Mouse (Mus musculus) CH12.LX (cell line): Measurements from ENCODE around the gene Il1rap. TPM values are rescaled to one million over a fixed set of nuclear protein-coding genes. Genes with fewer than 3 reads are reported as not detected.

Experiments
- DNase-seq: peaks from one replicate; pipeline ENCODE4 v3.0.0-alpha.2; 2013; ENCODE audit errors: extremely low read depth
- H3K27ac ChIP-seq: 2 replicates; pipeline ENCODE4 v1.5.1; 2012; ENCODE audit warnings: low read depth, mild to moderate bottlenecking, control low read depth, moderate library complexity; ENCODE audit not compliant: insufficient read depth
- H3K27me3 ChIP-seq: replicated peaks from 2 replicates; pipeline ENCODE3; 2012; ENCODE audit warnings: inconsistent platforms
- H3K36me3 ChIP-seq, 2 experiments: replicated peaks in 1 of 2; 2 replicates each; pipeline versions ENCODE3 to v1.6.1; 2012; ENCODE audit warnings: inconsistent platforms in 1 of 2, low read length in 1 of 2, mild to moderate bottlenecking in 1 of 2, mixed read lengths in 1 of 2, moderate library complexity in 1 of 2; ENCODE audit not compliant: control insufficient read depth in 1 of 2, insufficient read depth in 1 of 2
- H3K4me1 ChIP-seq, 2 experiments: 2 replicates each; pipeline ENCODE4 v1.6.1; 2012; ENCODE audit warnings: inconsistent platforms in 1 of 2, moderate library complexity in 1 of 2; ENCODE audit not compliant: insufficient read depth in 2 of 2, control insufficient read depth in 1 of 2
- H3K4me2 ChIP-seq: 2 replicates; pipeline ENCODE4 v1.6.1; 2012; ENCODE audit warnings: low read depth, mild to moderate bottlenecking, control low read depth; ENCODE audit not compliant: poor library complexity, insufficient read depth, severe bottlenecking
- H3K4me3 ChIP-seq, 3 experiments: fragments of 150-350 bp in 1 of 3; sonication (generic) in 1 of 3; replicated peaks in 1 of 3; 2 replicates each; pipeline versions ENCODE3 to v1.5.1; 2011 to 2012; ENCODE audit warnings: low read depth in 2 of 3, low read length in 2 of 3, mild to moderate bottlenecking in 2 of 3, moderate library complexity in 2 of 3, control low read depth in 1 of 3, improper control_type of control experiment in 1 of 3, inconsistent platforms in 1 of 3, mixed read lengths in 1 of 3; ENCODE audit not compliant: poor library complexity in 1 of 3
- H3K79me2 ChIP-seq: replicated peaks from 2 replicates; pipeline ENCODE4 v1.6.1; 2012; ENCODE audit warnings: mild to moderate bottlenecking, moderate library complexity; ENCODE audit not compliant: control insufficient read depth, poor library complexity, insufficient read depth, severe bottlenecking; ENCODE audit errors: extremely low read depth
- H3K9ac ChIP-seq: 2 replicates; pipeline ENCODE4 v1.6.1; 2012; ENCODE audit warnings: low read depth, mild to moderate bottlenecking, control low read depth, moderate library complexity; ENCODE audit not compliant: insufficient read depth
- H3K9me3 ChIP-seq: replicated peaks from 2 replicates; pipeline ENCODE3; 2012; ENCODE audit warnings: low read length, inconsistent platforms, mixed read lengths
- BHLHE40 ChIP-seq: IDR thresholded peaks from 2 replicates; pipeline ENCODE4 v1.6.1; 2011; ENCODE audit warnings: mild to moderate bottlenecking, low read depth, low read length, improper control_type of control experiment
- CHD1 ChIP-seq: IDR thresholded peaks from 2 replicates; pipeline ENCODE4 v1.6.1; 2012; ENCODE audit warnings: low read depth, low read length, improper control_type of control experiment, inconsistent platforms
- CHD2 ChIP-seq: IDR thresholded peaks from 2 replicates; pipeline ENCODE4 v1.6.1; 2011; ENCODE audit warnings: low read length, improper control_type of control experiment
- CTCF ChIP-seq, 2 experiments: IDR thresholded peaks in 1 of 2; conservative IDR thresholded peaks in 1 of 2; 2 replicates each; pipeline ENCODE4 v1.5.1; 2011 to 2012; ENCODE audit warnings: low read depth in 2 of 2, low read length in 2 of 2, improper control_type of control experiment in 1 of 2, inconsistent platforms in 1 of 2, mild to moderate bottlenecking in 1 of 2, moderate library complexity in 1 of 2
- E2F4 ChIP-seq: IDR thresholded peaks from 2 replicates; pipeline ENCODE4 v1.6.1; 2011; ENCODE audit warnings: low read depth, low read length, improper control_type of control experiment; ENCODE audit not compliant: insufficient replicate concordance
- ELF1 ChIP-seq: IDR thresholded peaks from 2 replicates; pipeline ENCODE4 v1.6.1; 2014; ENCODE audit warnings: low read depth, mild to moderate bottlenecking, inconsistent platforms, low read length, improper control_type of control experiment
- GABPA ChIP-seq: IDR thresholded peaks from 2 replicates; pipeline ENCODE4 v1.6.1; 2012; ENCODE audit warnings: low read depth, low read length, improper control_type of control experiment, inconsistent platforms; ENCODE audit not compliant: insufficient replicate concordance
- HCFC1 ChIP-seq: IDR thresholded peaks from 2 replicates; pipeline ENCODE4 v1.6.1; 2012; ENCODE audit warnings: low read depth, mild to moderate bottlenecking, inconsistent platforms, low read length, improper control_type of control experiment
- IRF4 ChIP-seq: IDR thresholded peaks from 2 replicates; pipeline ENCODE4 v1.6.1; 2014; ENCODE audit warnings: low read depth, mild to moderate bottlenecking, inconsistent platforms, low read length, improper control_type of control experiment
- JUN ChIP-seq: IDR thresholded peaks from 2 replicates; pipeline ENCODE4 v1.6.1; 2011; ENCODE audit warnings: low read depth, mild to moderate bottlenecking, low read length, improper control_type of control experiment, moderate library complexity; ENCODE audit not compliant: insufficient read depth
- KAT2A ChIP-seq: IDR thresholded peaks from 2 replicates; pipeline ENCODE4 v1.6.1; 2012; ENCODE audit warnings: low read length, improper control_type of control experiment, inconsistent platforms; ENCODE audit not compliant: insufficient replicate concordance
- MAFK ChIP-seq: IDR thresholded peaks from 2 replicates; pipeline ENCODE4 v1.6.1; 2011; ENCODE audit warnings: low read length, improper control_type of control experiment; ENCODE audit not compliant: insufficient replicate concordance
- MAZ ChIP-seq: IDR thresholded peaks from 2 replicates; pipeline ENCODE4 v1.6.1; 2012; ENCODE audit warnings: low read depth, mild to moderate bottlenecking, inconsistent platforms, low read length, improper control_type of control experiment, moderate library complexity
- MEF2A ChIP-seq: IDR thresholded peaks from 2 replicates; pipeline ENCODE4 v1.6.1; 2014; ENCODE audit warnings: low read depth, mild to moderate bottlenecking, inconsistent platforms, low read length, improper control_type of control experiment, borderline replicate concordance
- NRF1 ChIP-seq: IDR thresholded peaks from 2 replicates; pipeline ENCODE4 v1.6.1; 2014; ENCODE audit warnings: low read depth, mild to moderate bottlenecking, inconsistent platforms, low read length, improper control_type of control experiment, moderate library complexity
- PAX5 ChIP-seq: IDR thresholded peaks from 2 replicates; pipeline ENCODE4 v1.6.1; 2012; ENCODE audit warnings: low read length, inconsistent platforms, mixed read lengths
- POLR2A ChIP-seq: IDR thresholded peaks from 2 replicates; pipeline ENCODE4 v1.6.1; 2011; ENCODE audit warnings: low read depth, mild to moderate bottlenecking, improper control_type of control experiment, low read length
- POLR2AphosphoS2 ChIP-seq: IDR thresholded peaks from 2 replicates; pipeline ENCODE4 v1.6.1; 2011; ENCODE audit warnings: low read depth, low read length, improper control_type of control experiment
- RCOR1 ChIP-seq: conservative IDR thresholded peaks from 2 replicates; pipeline ENCODE4 v1.6.1; 2012; ENCODE audit warnings: low read depth, mild to moderate bottlenecking, inconsistent platforms, low read length, improper control_type of control experiment
- TCF12 ChIP-seq: IDR thresholded peaks from 2 replicates; pipeline ENCODE4 v1.6.1; 2014; ENCODE audit warnings: low read depth, mild to moderate bottlenecking, inconsistent platforms, low read length, improper control_type of control experiment
- UBTF ChIP-seq: IDR thresholded peaks from 2 replicates; pipeline ENCODE4 v1.6.1; 2012; ENCODE audit warnings: low read depth, mild to moderate bottlenecking, inconsistent platforms, low read length, improper control_type of control experiment, moderate library complexity
- USF2 ChIP-seq: conservative IDR thresholded peaks from 2 replicates; pipeline ENCODE4 v1.6.1; 2011; ENCODE audit warnings: low read depth, low read length, improper control_type of control experiment
- ZKSCAN1 ChIP-seq: IDR thresholded peaks from 2 replicates; pipeline ENCODE4 v1.6.1; 2012; ENCODE audit warnings: low read depth, inconsistent platforms, low read length, improper control_type of control experiment, borderline replicate concordance
- ZMIZ1 ChIP-seq: IDR thresholded peaks from 2 replicates; pipeline ENCODE4 v1.6.1; 2012; ENCODE audit warnings: low read depth, mild to moderate bottlenecking, inconsistent platforms, low read length, improper control_type of control experiment
- dilution Hi-C: fragments of 300-500 bp; cut with MboI; formaldehyde crosslinking; loops from 2 replicates; pipeline ENCODE4 v1.14.3; 2020; ENCODE audit warnings: low sequenced_read_pairs; ENCODE audit not compliant: extremely low pct_unique_long_range_greater_than_20kb, extremely low pct_ligation_motif_present
- in situ Hi-C: fragments of 300-500 bp; cut with MboI; formaldehyde crosslinking; loops from 3 replicates; pipeline ENCODE4 v1.14.3; 2019; ENCODE audit warnings: low sequenced_read_pairs, low pct_ligation_motif_present, low pct_unique_long_range_greater_than_20kb, mixed read lengths
- polyA plus RNA-seq: library from polyadenylated mRNA; unstranded; fragments of >175 nt; gene quantifications from 2 replicates; pipeline ENCODE4 v1.2.1, GENCODE M21; 2012; ENCODE audit warnings: low read depth; ENCODE audit not compliant: insufficient read length
- total RNA-seq, 2 experiments: library from RNA; depleted of rRNA; stranded (reverse); fragments of 300-350 nt in 1 of 2; fragments of >200 nt in 1 of 2; gene quantifications; 2 replicates each; pipeline ENCODE4 v1.2.3; 2012 to 2014

The Il1rap gene
- total and polyA plus RNA-seq, 3 experiments: 4.1 to 15.0 (median 9.4) TPM

- H3K27me3 ChIP-seq: no peaks in the 10 kb centered on the region
- dilution Hi-C loops (no loop called here), in situ Hi-C loops (no loop called here)
- no peak overlapping the region for H3K4me3 ChIP-seq
- no peaks in the 10 kb centered on the region for H3K79me2 ChIP-seq
- no peak overlapping the region for H3K9ac ChIP-seq
- no peak for TF ChIP-seq UBTF
- TF ChIP-seq BHLHE40: no peak
- no peak for TF ChIP-seq E2F4
- no peak for TF ChIP-seq POLR2AphosphoS2
- no peak for TF ChIP-seq MAFK
- TF ChIP-seq ZMIZ1: no peak
- TF ChIP-seq KAT2A: no peak
- TF ChIP-seq RCOR1: no peak
- no peak for TF ChIP-seq TCF12
- no peak for TF ChIP-seq PAX5
- no peak for TF ChIP-seq POLR2A
- TF ChIP-seq CHD2: no peak
- TF ChIP-seq IRF4: no peak
- TF ChIP-seq USF2: no peak
- TF ChIP-seq JUN: no peak
- no peak for TF ChIP-seq NRF1
- TF ChIP-seq MEF2A: no peak
- TF ChIP-seq CHD1: no peak
- no peak for TF ChIP-seq ELF1
- TF ChIP-seq CTCF (conservative IDR thresholded peaks at IDR 0.05 in 1 of 2, IDR thresholded peaks at IDR 0.05 in 1 of 2; ENCODE audit: low read depth in 2 of 2, low read length in 2 of 2): no peak
- no peak overlapping the region for H3K4me2 ChIP-seq
- peaks cover 0 to 7% of the 10 kb centered on the region in 2 experiments; a peak in 1 of 4 replicates for H3K4me1 ChIP-seq
- H3K36me3 ChIP-seq: peaks cover 0 to 6% of the 10 kb centered on the region in 2 experiments
- DNase-seq: no peak
- no peak overlapping the region for H3K27ac ChIP-seq
- no peaks in the 10 kb centered on the region for H3K9me3 ChIP-seq
These were observed 124.3 kb downstream of the Il1rap start for GRCm38 (mm10) chr16:26705658-26706371.

- Histone ChIP-seq H3K27ac (no peak overlapping the region), H3K9ac (no peak overlapping the region), H3K4me2 (no peak overlapping the region), H3K36me3 (peaks cover 0 to 4% of the 10 kb centered on the region in 2 experiments), H3K4me3 (no peak overlapping the region), H3K4me1 (peaks cover 0 to 7% of the 10 kb centered on the region in 2 experiments; a peak in 1 of 4 replicates), H3K79me2 (no peaks in the 10 kb centered on the region), H3K9me3 (no peaks in the 10 kb centered on the region)
- in situ Hi-C loops: no loop called here
- DNase-seq: no peak
- dilution Hi-C loops: no loop called here
- TF ChIP-seq GABPA (no peak), HCFC1 (no peak), ZKSCAN1 (no peak), MAZ (no peak), POLR2AphosphoS2 (no peak), MEF2A (no peak), E2F4 (no peak), POLR2A (no peak), PAX5 (no peak)
- TF ChIP-seq, all 38 proteins: peak for 0
- no peaks in the 10 kb centered on the region for H3K27me3 ChIP-seq
These were observed 125.0 kb downstream of the Il1rap start for GRCm38 (mm10) chr16:26706503-26706902.
